Mouse (Mus musculus): ENCODE results near the gene Sprr2i.

DNA sequence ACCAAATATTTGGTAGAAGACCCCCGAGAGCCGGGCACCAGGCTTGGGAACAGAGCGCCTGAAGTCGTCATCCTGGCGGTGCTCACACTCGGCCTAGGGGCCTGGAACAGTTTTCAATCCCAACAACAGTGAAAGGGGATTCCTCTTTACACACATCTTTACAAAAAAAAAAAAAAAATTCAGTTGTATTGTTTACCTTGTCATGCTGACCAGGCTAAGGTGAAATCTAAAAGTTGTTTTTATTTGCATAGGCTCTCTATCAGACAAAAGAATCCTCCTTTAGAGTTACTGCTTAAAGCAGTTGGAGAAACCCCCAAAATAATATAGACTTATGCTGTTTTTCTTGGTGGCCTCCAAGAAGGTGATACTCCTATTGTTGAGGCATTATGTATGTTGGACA, 21.5 kb downstream of the Sprr2i start, which contains the start of gene Gm9774:
- no peak for TF ChIP-seq FLI1 (IDR thresholded peaks at IDR 0.05; ENCODE audit: low read length)
- TF ChIP-seq GATA1 (IDR thresholded peaks at IDR 0.05; ENCODE audit: borderline replicate concordance, low read length) = no peak
